Mouse (Mus musculus): ENCODE results near the gene Krt12. TPM values are rescaled to one million over a fixed set of nuclear protein-coding genes. Genes with fewer than 3 reads are reported as not detected.

Gene Krt12
- total and polyA plus RNA-seq, 2 experiments: not detected

DNA sequence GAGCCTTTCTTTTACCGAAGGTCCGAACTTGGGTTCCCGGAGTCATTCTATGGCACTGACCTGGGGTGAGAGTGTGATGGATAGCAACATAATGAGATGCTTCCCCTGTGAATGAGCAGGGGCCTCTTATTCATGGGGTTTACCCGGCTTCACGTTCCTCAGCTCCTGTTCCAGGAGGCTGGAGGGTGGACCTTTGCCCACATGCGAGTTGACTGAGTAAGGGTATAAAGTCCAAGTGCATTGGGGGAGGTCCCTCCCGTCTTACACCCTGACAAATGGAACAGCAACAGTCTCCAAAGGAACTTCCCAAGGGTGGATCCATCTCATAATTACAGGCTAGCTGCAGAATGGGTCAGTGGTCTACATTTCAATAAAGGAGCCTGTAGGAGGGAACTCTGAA, 39.7 kb upstream of the Krt12 start:
- 45% methylated on average over 7 of the region's 7 CpGs for WGBS
- no peak for DNase-seq (ENCODE audit: extremely low read depth, low read depth, low spot score)
- no peak overlapping the region for H3K27ac ChIP-seq (replicated peaks; ENCODE audit: insufficient read depth, low read depth, low read length)

DNA sequence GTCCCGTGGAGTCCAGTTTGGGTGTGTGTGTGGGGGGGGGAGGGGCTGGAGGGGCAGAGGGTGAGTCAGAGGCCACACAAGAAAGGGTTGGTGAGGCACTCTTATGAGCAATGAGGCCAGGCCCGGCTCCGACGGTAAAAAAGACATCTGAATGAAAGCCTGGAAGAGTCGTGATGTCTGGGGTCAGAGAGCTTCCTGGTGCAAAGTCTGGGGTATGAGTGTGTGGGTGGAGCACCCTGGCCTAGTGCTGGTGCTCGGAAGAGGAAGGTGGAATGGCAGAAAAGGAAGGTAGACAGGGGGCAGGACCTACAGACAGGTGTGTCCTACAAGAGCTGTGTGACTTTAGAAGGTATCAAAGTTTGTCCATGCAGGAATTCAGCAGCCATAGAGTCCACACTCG, 36.8 kb upstream of the Krt12 start:
- H3K27ac ChIP-seq (replicated peaks; ENCODE audit: insufficient read depth, low read depth, low read length): no peak overlapping the region
- no peak overlapping the region for H3K9ac ChIP-seq (ENCODE audit: low read depth, low read length)
- DNase-seq (ENCODE audit: extremely low read depth, low read depth, low spot score): no peak
- no peak for TF ChIP-seq POLR2A (IDR thresholded peaks at IDR 0.05; ENCODE audit: extremely low read depth, insufficient read depth, low read length)
- no peaks in the 10 kb centered on the region for H3K36me3 ChIP-seq (ENCODE audit: control insufficient read depth, insufficient read depth, low read length)
- 42% methylated on average over 7 of the region's 7 CpGs for WGBS
- H3K79me2 ChIP-seq (ENCODE audit: control insufficient read depth, insufficient read depth, low read length): no peaks in the 10 kb centered on the region
- no peak overlapping the region for H3K4me3 ChIP-seq (ENCODE audit: insufficient read depth, low read depth, low read length)
- H3K4me1 ChIP-seq (ENCODE audit: control insufficient read depth, insufficient read depth, low read length): no peaks in the 10 kb centered on the region
- peaks cover 16% of the 10 kb centered on the region; the same call in 1 of the 2 replicates for H3K27me3 ChIP-seq (ENCODE audit: control insufficient read depth, insufficient read depth, low read length)

More for the DNA sequence above, 39.7 kb upstream of the Krt12 start:
- Histone ChIP-seq H3K36me3 (ENCODE audit: control insufficient read depth, insufficient read depth, low read length) (no peaks in the 10 kb centered on the region), H3K4me3 (ENCODE audit: insufficient read depth, low read depth, low read length) (no peak overlapping the region), H3K9ac (ENCODE audit: low read depth, low read length) (no peak overlapping the region), H3K79me2 (ENCODE audit: control insufficient read depth, insufficient read depth, low read length) (no peaks in the 10 kb centered on the region), H3K4me1 (ENCODE audit: control insufficient read depth, insufficient read depth, low read length) (no peaks in the 10 kb centered on the region; the same call in 1 of the 2 replicates), H3K27me3 (ENCODE audit: control insufficient read depth, insufficient read depth, low read length) (peaks cover 8% of the 10 kb centered on the region; the same call in 1 of the 2 replicates)
- TF ChIP-seq CTCF (IDR thresholded peaks at IDR 0.05; ENCODE audit: low read depth, low read length): no peak
- TF ChIP-seq POLR2A (IDR thresholded peaks at IDR 0.05; ENCODE audit: extremely low read depth, insufficient read depth, low read length): no peak

DNA sequence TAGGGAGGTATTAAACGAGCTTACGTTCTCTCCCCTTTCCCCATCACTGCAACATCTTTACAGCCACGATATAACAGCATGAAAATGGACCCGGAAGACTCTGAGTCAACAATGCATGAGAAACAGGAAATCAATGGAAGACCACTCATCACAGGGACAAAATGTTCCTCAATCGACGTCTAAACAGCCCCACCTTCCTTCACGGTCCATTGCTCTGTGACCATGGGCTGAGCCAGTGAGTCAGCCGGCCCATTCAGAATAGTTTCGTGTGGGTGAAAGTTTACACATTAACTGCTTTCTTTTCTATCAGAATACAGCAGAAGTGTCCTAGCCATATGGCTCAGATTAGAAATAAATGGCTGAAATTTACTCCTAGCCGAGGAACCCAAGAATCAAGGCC, 32.7 kb upstream of the Krt12 start:
- 40% methylated on average over 10 of the region's 10 CpGs for WGBS
- DNase-seq (ENCODE audit: extremely low read depth, low read depth, low spot score): no peak

DNA sequence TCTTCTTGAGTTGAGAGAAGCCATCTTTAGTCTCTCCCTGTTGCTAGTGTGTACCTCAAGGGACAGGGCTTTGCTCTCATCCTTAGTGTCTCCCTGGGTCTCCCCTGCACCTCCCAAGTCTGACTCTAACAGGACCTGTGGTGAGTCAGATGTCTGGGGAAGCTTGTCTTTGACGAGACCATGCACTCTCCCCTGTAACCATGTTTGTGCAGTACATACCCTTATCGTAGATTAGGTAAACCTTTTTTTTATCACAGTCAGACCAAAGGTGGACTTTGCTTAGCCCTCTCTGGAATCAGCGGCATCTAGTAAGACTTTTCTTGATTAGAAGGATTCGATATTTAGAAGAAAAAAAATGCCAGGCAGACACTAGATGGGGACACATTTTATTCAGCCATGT, 32.0 kb upstream of the Krt12 start:
- Histone ChIP-seq H3K27me3 (ENCODE audit: control insufficient read depth, insufficient read depth, low read length) (peaks cover 18% of the 10 kb centered on the region; the same call in 1 of the 2 replicates), H3K9ac (ENCODE audit: low read depth, low read length) (no peak overlapping the region), H3K79me2 (ENCODE audit: control insufficient read depth, insufficient read depth, low read length) (no peaks in the 10 kb centered on the region), H3K4me1 (ENCODE audit: control insufficient read depth, insufficient read depth, low read length) (peaks cover under 1% of the 10 kb centered on the region; the same call in 1 of the 2 replicates), H3K4me3 (ENCODE audit: insufficient read depth, low read depth, low read length) (no peak overlapping the region), H3K27ac (replicated peaks; ENCODE audit: insufficient read depth, low read depth, low read length) (no peak overlapping the region), H3K36me3 (ENCODE audit: control insufficient read depth, insufficient read depth, low read length) (no peaks in the 10 kb centered on the region)
- no peak for DNase-seq (ENCODE audit: extremely low read depth, low read depth, low spot score)
- TF ChIP-seq CTCF (IDR thresholded peaks at IDR 0.05; ENCODE audit: low read depth, low read length): no peak
- no peak for TF ChIP-seq POLR2A (IDR thresholded peaks at IDR 0.05; ENCODE audit: extremely low read depth, insufficient read depth, low read length)
- WGBS: 19% methylated on average over 4 of the region's 4 CpGs

More for the DNA sequence above, 32.7 kb upstream of the Krt12 start:
- Histone ChIP-seq H3K27ac (replicated peaks; ENCODE audit: insufficient read depth, low read depth, low read length) (no peak overlapping the region), H3K79me2 (ENCODE audit: control insufficient read depth, insufficient read depth, low read length) (no peaks in the 10 kb centered on the region), H3K27me3 (ENCODE audit: control insufficient read depth, insufficient read depth, low read length) (peaks cover 18% of the 10 kb centered on the region; the same call in 1 of the 2 replicates), H3K4me1 (ENCODE audit: control insufficient read depth, insufficient read depth, low read length) (no peaks in the 10 kb centered on the region), H3K36me3 (ENCODE audit: control insufficient read depth, insufficient read depth, low read length) (no peaks in the 10 kb centered on the region), H3K4me3 (ENCODE audit: insufficient read depth, low read depth, low read length) (no peak overlapping the region), H3K9ac (ENCODE audit: low read depth, low read length) (no peak overlapping the region)
- no peak for TF ChIP-seq POLR2A (IDR thresholded peaks at IDR 0.05; ENCODE audit: extremely low read depth, insufficient read depth, low read length)
- no peak for TF ChIP-seq CTCF (IDR thresholded peaks at IDR 0.05; ENCODE audit: low read depth, low read length)

DNA sequence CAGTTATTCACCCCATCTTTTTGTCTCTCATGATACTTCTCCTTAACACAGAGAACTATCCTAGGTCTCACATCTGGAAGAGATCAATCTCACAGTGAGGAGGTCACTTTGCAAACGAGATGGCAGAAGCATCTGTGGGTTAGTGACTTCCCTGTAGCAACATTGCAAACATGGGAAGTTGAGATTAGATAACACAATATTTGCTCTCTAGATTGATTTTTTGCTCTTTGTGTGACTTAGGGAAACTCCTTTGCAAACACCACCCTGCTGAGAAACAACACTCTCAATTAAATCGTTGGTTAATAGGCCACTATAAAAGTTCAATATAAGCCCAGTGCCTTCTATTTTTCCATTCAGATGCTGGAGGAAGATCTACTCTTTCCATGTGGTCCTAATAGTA, 26.7 kb upstream of the Krt12 start:
- Histone ChIP-seq H3K4me3 (ENCODE audit: insufficient read depth, low read depth, low read length) (no peak overlapping the region), H3K4me1 (ENCODE audit: control insufficient read depth, insufficient read depth, low read length) (peaks cover 3% of the 10 kb centered on the region; the same call in 1 of the 2 replicates), H3K79me2 (ENCODE audit: control insufficient read depth, insufficient read depth, low read length) (no peaks in the 10 kb centered on the region), H3K27me3 (ENCODE audit: control insufficient read depth, insufficient read depth, low read length) (peaks cover 11% of the 10 kb centered on the region; the same call in 1 of the 2 replicates), H3K9ac (ENCODE audit: low read depth, low read length) (no peak overlapping the region), H3K27ac (replicated peaks; ENCODE audit: insufficient read depth, low read depth, low read length) (no peak overlapping the region), H3K36me3 (ENCODE audit: control insufficient read depth, insufficient read depth, low read length) (no peaks in the 10 kb centered on the region)
- WGBS: 11% methylated on average over 2 of the region's 2 CpGs
- peak; percentile 80 for DNase-seq (ENCODE audit: extremely low read depth, low read depth, low spot score)
- TF ChIP-seq POLR2A (IDR thresholded peaks at IDR 0.05; ENCODE audit: extremely low read depth, insufficient read depth, low read length) (no peak), CTCF (IDR thresholded peaks at IDR 0.05; ENCODE audit: low read depth, low read length) (no peak)

DNA sequence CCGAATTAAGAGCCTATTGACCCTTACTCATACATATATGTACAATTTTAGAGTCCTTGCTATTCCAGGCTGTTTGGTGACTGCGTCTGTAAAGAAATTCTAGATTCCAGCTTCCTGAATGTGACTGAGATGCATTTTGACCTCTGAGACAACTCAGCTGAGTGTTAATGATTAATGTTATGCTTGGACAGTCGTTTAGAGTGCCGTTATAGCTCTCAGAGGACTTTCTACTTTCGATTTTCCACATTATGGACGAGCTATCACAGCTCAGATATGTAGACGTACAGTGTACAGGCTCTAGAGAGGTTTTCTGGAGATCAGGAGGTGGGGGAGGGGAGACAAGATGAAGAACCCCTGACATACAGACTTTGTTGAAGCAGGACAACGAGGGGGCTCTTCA, 19.2 kb upstream of the Krt12 start:
- Histone ChIP-seq H3K79me2 (ENCODE audit: control insufficient read depth, insufficient read depth, low read length) (no peaks in the 10 kb centered on the region), H3K27me3 (ENCODE audit: control insufficient read depth, insufficient read depth, low read length) (peaks cover 9% of the 10 kb centered on the region; the same call in 1 of the 2 replicates), H3K4me1 (ENCODE audit: control insufficient read depth, insufficient read depth, low read length) (peaks cover 4% of the 10 kb centered on the region; the same call in 1 of the 2 replicates), H3K27ac (replicated peaks; ENCODE audit: insufficient read depth, low read depth, low read length) (no peak overlapping the region), H3K9ac (ENCODE audit: low read depth, low read length) (no peak overlapping the region), H3K36me3 (ENCODE audit: control insufficient read depth, insufficient read depth, low read length) (no peaks in the 10 kb centered on the region), H3K4me3 (ENCODE audit: insufficient read depth, low read depth, low read length) (no peak overlapping the region)
- no peak for TF ChIP-seq POLR2A (IDR thresholded peaks at IDR 0.05; ENCODE audit: extremely low read depth, insufficient read depth, low read length)
- TF ChIP-seq CTCF (IDR thresholded peaks at IDR 0.05; ENCODE audit: low read depth, low read length): no peak
- 13% methylated on average over 8 of the region's 8 CpGs for WGBS
- DNase-seq (ENCODE audit: extremely low read depth, low read depth, low spot score): peak; percentile 76

Data from liver, adult 2 months (tissue).